Mouse (Mus musculus) heart, embryonic 14.5 days (tissue): ENCODE results near the gene Myh13. TPM values are rescaled to one million over a fixed set of nuclear protein-coding genes. Genes with fewer than 3 reads are reported as not detected.

ENCODE experiments used
- ATAC-seq: fragments of 200-750 bp; cut with Nextera tagmentation; 2 replicates; pipeline ENCODE4 v1.8.0; 2017; ENCODE audit warnings: low read depth, moderate TSS enrichment; ENCODE audit not compliant: insufficient number of reproducible peaks, insufficient read depth, low FRiP score
- H3K27ac ChIP-seq, 2 experiments: fragments of 200-500 bp in 1 of 2; fragments of 300-500 bp in 1 of 2; sonication (generic) in 1 of 2; replicated peaks in 1 of 2; 2 replicates each; pipeline ENCODE4 v1.5.1; 2012 to 2014; ENCODE audit warnings: low read depth in 2 of 2, low read length in 2 of 2, control low read depth in 1 of 2, mild to moderate bottlenecking in 1 of 2, mixed read lengths in 1 of 2; ENCODE audit not compliant: control insufficient read depth in 1 of 2, insufficient read depth in 1 of 2
- H3K27me3 ChIP-seq: fragments of 300-500 bp; sonication (generic); 2 replicates; pipeline ENCODE4 v1.6.1; 2014; ENCODE audit warnings: mild to moderate bottlenecking, low read length, control low read depth; ENCODE audit not compliant: control insufficient read depth, insufficient read depth
- H3K36me3 ChIP-seq: fragments of 300-500 bp; sonication (generic); 2 replicates; pipeline ENCODE4 v1.6.1; 2014; ENCODE audit warnings: mild to moderate bottlenecking, control low read depth, low read length, mixed read lengths; ENCODE audit not compliant: control insufficient read depth, insufficient read depth
- H3K4me1 ChIP-seq, 2 experiments: fragments of 200-500 bp in 1 of 2; fragments of 300-500 bp in 1 of 2; sonication (generic) in 1 of 2; 2 replicates each; pipeline ENCODE4 v1.6.1; 2012 to 2014; ENCODE audit warnings: low read length in 2 of 2, control low read depth in 1 of 2, mixed read lengths in 1 of 2; ENCODE audit not compliant: control insufficient read depth in 2 of 2, insufficient read depth in 2 of 2
- H3K4me2 ChIP-seq: fragments of 300-500 bp; sonication (generic); 2 replicates; pipeline ENCODE4 v1.6.1; 2014; ENCODE audit warnings: mild to moderate bottlenecking, low read length
- H3K4me3 ChIP-seq, 2 experiments: fragments of 200-500 bp in 1 of 2; fragments of 300-500 bp in 1 of 2; sonication (generic) in 1 of 2; 2 replicates each; pipeline ENCODE4 v1.5.1; 2012 to 2014; ENCODE audit warnings: low read length in 2 of 2, mild to moderate bottlenecking in 2 of 2, control low read depth in 1 of 2, low read depth in 1 of 2, moderate library complexity in 1 of 2; ENCODE audit not compliant: control insufficient read depth in 1 of 2, insufficient read depth in 1 of 2
- H3K9ac ChIP-seq: fragments of 300-500 bp; sonication (generic); 2 replicates; pipeline ENCODE4 v1.6.1; 2014; ENCODE audit warnings: mild to moderate bottlenecking, low read length
- H3K9me3 ChIP-seq: fragments of 300-500 bp; sonication (generic); 2 replicates; pipeline ENCODE4 v1.6.1; 2016; ENCODE audit warnings: low read length, control low read depth; ENCODE audit not compliant: control insufficient read depth
- WGBS: fragments of 180-500 bp; shearing (Covaris S2); extraction: QIAGEN DNeasy Blood & Tissue Kit; methylation state at CpG from one replicate; pipeline ENCODE4 v1.1.7; 2014; 5-methylcytosine and 5-hydroxymethylcytosine counted together
- polyA plus RNA-seq: library from polyadenylated mRNA; unstranded; fragments of >200 nt; fragmentation: Nextera tagmentation; extraction: Ambion mirVana; gene quantifications from 2 replicates; pipeline ENCODE4 v1.2.1, GENCODE M21; 2014

The Myh13 gene
- polyA plus RNA-seq, 1 experiment from 2014 or later: not detected

- Histone ChIP-seq H3K9me3 (no peaks in the 10 kb centered on the region), H3K36me3 (no peaks in the 10 kb centered on the region), H3K4me2 (no peak overlapping the region), H3K9ac (no peak overlapping the region), H3K4me3 (no peak overlapping the region), H3K27ac (no peak overlapping the region), H3K27me3 (peaks cover 3% of the 10 kb centered on the region), H3K4me1 (no peaks in the 10 kb centered on the region)
- ATAC-seq: no peak
Observed at GRCm38 (mm10) chr11:67345856-67346236, 24.4 kb downstream of the Myh13 start.

GRCm38 (mm10) chr11:67350153-67350768 is 28.8 kb downstream of the Myh13 start:
- no peak overlapping the region for H3K4me2 ChIP-seq
- ATAC-seq: no peak

DNA sequence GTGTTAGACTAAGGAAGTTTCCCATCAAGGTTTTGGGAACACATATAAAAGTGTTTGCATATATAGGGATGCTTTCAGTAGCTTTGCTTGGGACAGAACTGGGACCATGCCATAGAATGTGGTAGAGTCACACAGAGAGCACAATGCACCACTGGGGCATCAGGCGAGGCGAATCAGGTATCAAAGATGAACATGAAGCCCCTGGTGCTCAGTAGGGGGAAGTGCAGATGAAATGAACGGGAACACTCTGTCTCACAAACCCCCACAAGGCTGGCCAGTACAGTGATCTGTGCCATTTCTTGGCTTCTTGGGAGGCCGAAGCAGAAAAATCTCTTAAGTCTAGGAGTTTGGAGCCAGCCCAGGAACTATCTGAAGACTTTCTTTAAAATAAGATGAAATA is 31.6 kb downstream of the Myh13 start:
- no peak overlapping the region for H3K27ac ChIP-seq
- 60% methylated on average over 4 of the region's 4 CpGs for WGBS
- peaks cover 3% of the 10 kb centered on the region for H3K27me3 ChIP-seq
- ATAC-seq: no peak
- H3K4me2 ChIP-seq: no peak overlapping the region
- H3K9me3 ChIP-seq: no peaks in the 10 kb centered on the region
- no peaks in the 10 kb centered on the region for H3K36me3 ChIP-seq
- H3K4me3 ChIP-seq: no peak overlapping the region
- H3K4me1 ChIP-seq: no peaks in the 10 kb centered on the region
- no peak overlapping the region for H3K9ac ChIP-seq

More at GRCm38 (mm10) chr11:67350153-67350768, 28.8 kb downstream of the Myh13 start:
- 51% methylated on average over 14 of the region's 14 CpGs for WGBS
- Histone ChIP-seq H3K9ac (no peak overlapping the region), H3K27ac (no peak overlapping the region), H3K36me3 (no peaks in the 10 kb centered on the region), H3K9me3 (no peaks in the 10 kb centered on the region), H3K4me3 (no peak overlapping the region), H3K4me1 (no peaks in the 10 kb centered on the region), H3K27me3 (peaks cover 3% of the 10 kb centered on the region)

- no peaks in the 10 kb centered on the region for H3K36me3 ChIP-seq
- no peak for ATAC-seq
- H3K27ac ChIP-seq: no peak overlapping the region
- 71% methylated on average over 10 of the region's 10 CpGs for WGBS
- H3K4me3 ChIP-seq: no peak overlapping the region
- no peaks in the 10 kb centered on the region for H3K27me3 ChIP-seq
- no peak overlapping the region for H3K9ac ChIP-seq
- 0 out of 4 replicates have a peak, but pooled peaks cover 0 to 2% of the 10 kb centered on the region in 2 experiments for H3K4me1 ChIP-seq
- no peak overlapping the region for H3K4me2 ChIP-seq
- H3K9me3 ChIP-seq: no peaks in the 10 kb centered on the region
Observed at GRCm38 (mm10) chr11:67358031-67358430, 36.6 kb downstream of the Myh13 start.

GRCm38 (mm10) chr11:67362236-67362635 is 40.8 kb downstream of the Myh13 start:
- no peaks in the 10 kb centered on the region for H3K36me3 ChIP-seq
- H3K4me1 ChIP-seq: peaks cover 5 to 6% of the 10 kb centered on the region in 2 experiments; a peak in 3 of 4 replicates
- no peak overlapping the region for H3K4me3 ChIP-seq
- H3K4me2 ChIP-seq: no peak overlapping the region
- ATAC-seq: no peak; the same call in 1 of the 2 replicates
- H3K27me3 ChIP-seq: no peaks in the 10 kb centered on the region
- WGBS: 56% methylated on average over 3 of the region's 3 CpGs
- H3K27ac ChIP-seq: no peak overlapping the region
- no peaks in the 10 kb centered on the region for H3K9me3 ChIP-seq
- no peak overlapping the region for H3K9ac ChIP-seq

DNA sequence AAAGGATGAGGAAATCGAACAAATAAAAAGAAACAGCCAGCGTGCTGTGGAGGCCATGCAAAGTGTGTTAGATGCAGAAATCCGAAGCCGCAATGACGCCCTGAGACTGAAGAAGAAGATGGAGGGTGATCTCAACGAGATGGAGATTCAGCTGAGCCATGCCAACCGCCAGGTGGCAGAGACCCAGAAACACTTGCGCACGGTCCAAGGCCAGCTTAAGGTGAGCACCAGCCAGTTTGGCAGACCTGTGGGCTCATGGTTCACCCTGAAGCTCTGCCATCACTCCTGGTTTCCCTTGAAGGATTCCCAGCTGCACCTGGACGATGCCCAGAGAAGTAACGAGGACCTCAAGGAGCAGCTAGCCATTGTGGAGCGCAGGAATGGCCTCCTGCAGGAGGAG is 43.1 kb downstream of the Myh13 start:
- H3K4me3 ChIP-seq: no peak overlapping the region
- H3K4me1 ChIP-seq: peaks cover 5 to 6% of the 10 kb centered on the region in 2 experiments; a peak in 3 of 4 replicates
- no peak overlapping the region for H3K4me2 ChIP-seq
- no peaks in the 10 kb centered on the region for H3K9me3 ChIP-seq
- no peak for ATAC-seq
- 85% methylated on average over 12 of the region's 12 CpGs for WGBS
- H3K9ac ChIP-seq: no peak overlapping the region
- no peaks in the 10 kb centered on the region for H3K36me3 ChIP-seq
- no peaks in the 10 kb centered on the region for H3K27me3 ChIP-seq
- no peak overlapping the region for H3K27ac ChIP-seq

GRCm38 (mm10) chr11:67364986-67365721 is 43.7 kb downstream of the Myh13 start:
- Histone ChIP-seq H3K36me3 (no peaks in the 10 kb centered on the region), H3K27ac (no peak overlapping the region), H3K9ac (no peak overlapping the region), H3K9me3 (no peaks in the 10 kb centered on the region), H3K27me3 (no peaks in the 10 kb centered on the region), H3K4me1 (peaks cover 5 to 6% of the 10 kb centered on the region in 2 experiments; a peak in 3 of 4 replicates), H3K4me2 (no peak overlapping the region), H3K4me3 (no peak overlapping the region)
- no peak for ATAC-seq
- WGBS: 81% methylated on average over 14 of the region's 14 CpGs
